Mouse (Mus musculus) stomach, postnatal 0 days (tissue): ENCODE measurements around the gene Rnase11.

Experiments
- CTCF ChIP-seq: IDR thresholded peaks from 2 replicates; pipeline ENCODE4 v1.5.1; 2016; ENCODE audit warnings: antibody characterized with exemption, low read depth, mild to moderate bottlenecking, moderate library complexity
- EP300 ChIP-seq: optimal IDR thresholded peaks from 2 replicates; pipeline ENCODE3; 2016; ENCODE audit warnings: antibody characterized with exemption

DNA sequence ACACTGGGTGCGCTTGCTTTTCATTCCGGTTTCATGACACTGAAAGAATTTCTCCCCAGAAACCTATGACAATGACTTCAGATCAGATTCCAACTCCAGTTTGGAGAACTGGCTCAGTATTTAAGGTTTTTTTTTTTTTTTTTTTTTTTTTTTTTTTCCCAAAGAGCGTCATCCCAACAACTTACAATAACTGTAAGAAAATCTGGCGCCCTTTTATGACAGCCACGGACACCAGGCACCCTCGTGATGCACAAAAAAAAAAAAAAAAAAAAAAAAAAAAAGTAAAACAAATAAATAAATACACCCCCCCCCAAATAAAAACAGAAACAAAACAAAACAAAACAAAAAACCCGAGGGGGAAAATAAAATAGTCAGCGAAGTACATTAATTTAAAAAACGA is 37.8 kb upstream of the Rnase11 start:
- TF ChIP-seq CTCF (no peak), EP300 (no peak)
